Mouse (Mus musculus) kidney, postnatal 0 days (tissue): ENCODE results near the gene Gsk3b. TPM values are rescaled to one million over a fixed set of nuclear protein-coding genes. Genes with fewer than 3 reads are reported as not detected.

Experiments
- ATAC-seq: fragments of 200-750 bp; cut with Nextera tagmentation; replicated peaks from 2 replicates; pipeline ENCODE4 v1.8.0; 2017; ENCODE audit warnings: low read depth, moderate number of reproducible peaks, moderate TSS enrichment, moderate library complexity; ENCODE audit not compliant: low FRiP score
- DNase-seq: peaks from one replicate; pipeline ENCODE4 v3.0.0-alpha.2; 2016; ENCODE audit warnings: low spot score
- H3K27ac ChIP-seq: fragments of 300-500 bp; sonication (generic); 2 replicates; pipeline ENCODE4 v1.5.1; 2014; ENCODE audit warnings: mild to moderate bottlenecking
- H3K27me3 ChIP-seq: fragments of 300-500 bp; sonication (generic); 2 replicates; pipeline ENCODE4 v1.6.1; 2014; ENCODE audit warnings: low read length, mixed read lengths; ENCODE audit not compliant: insufficient read depth
- H3K36me3 ChIP-seq: fragments of 300-500 bp; sonication (generic); 2 replicates; pipeline ENCODE4 v1.6.1; 2014; ENCODE audit warnings: low read length, mixed read lengths; ENCODE audit not compliant: insufficient read depth
- H3K4me1 ChIP-seq: fragments of 300-500 bp; sonication (generic); replicated peaks from 2 replicates; pipeline ENCODE4 v1.6.1; 2014; ENCODE audit warnings: antibody characterized with exemption, low read length, mixed read lengths; ENCODE audit not compliant: insufficient read depth
- H3K4me2 ChIP-seq: fragments of 300-500 bp; sonication (generic); 2 replicates; pipeline ENCODE4 v1.6.1; 2014; ENCODE audit warnings: mild to moderate bottlenecking, low read length, moderate library complexity, mixed read lengths
- H3K4me3 ChIP-seq: fragments of 300-500 bp; sonication (generic); replicated peaks from 2 replicates; pipeline ENCODE4 v1.5.1; 2014; ENCODE audit warnings: low read depth, low read length
- H3K9ac ChIP-seq: fragments of 300-500 bp; sonication (generic); 2 replicates; pipeline ENCODE4 v1.6.1; 2014; ENCODE audit warnings: low read depth, low read length
- H3K9me3 ChIP-seq: fragments of 300-500 bp; sonication (generic); replicated peaks from 2 replicates; pipeline ENCODE4 v1.6.1; 2016; ENCODE audit warnings: low read length, inconsistent platforms, mixed read lengths
- CTCF ChIP-seq: IDR thresholded peaks from 2 replicates; pipeline ENCODE4 v1.5.1; 2016; ENCODE audit warnings: antibody characterized with exemption, low read depth, mild to moderate bottlenecking, moderate library complexity
- WGBS: fragments of 180-500 bp; shearing (Covaris S2); extraction: QIAGEN DNeasy Blood & Tissue Kit; methylation state at CpG from one replicate; pipeline ENCODE4 v1.1.7; 2014; 5-methylcytosine and 5-hydroxymethylcytosine counted together
- polyA plus RNA-seq: library from polyadenylated mRNA; unstranded; fragments of >200 nt; fragmentation: Nextera tagmentation; extraction: Ambion mirVana; gene quantifications from 2 replicates; pipeline ENCODE4 v1.2.1, GENCODE M21; 2015

The Gsk3b gene
- polyA plus RNA-seq = 43.8 and 48.7 TPM in 2 replicates

DNA sequence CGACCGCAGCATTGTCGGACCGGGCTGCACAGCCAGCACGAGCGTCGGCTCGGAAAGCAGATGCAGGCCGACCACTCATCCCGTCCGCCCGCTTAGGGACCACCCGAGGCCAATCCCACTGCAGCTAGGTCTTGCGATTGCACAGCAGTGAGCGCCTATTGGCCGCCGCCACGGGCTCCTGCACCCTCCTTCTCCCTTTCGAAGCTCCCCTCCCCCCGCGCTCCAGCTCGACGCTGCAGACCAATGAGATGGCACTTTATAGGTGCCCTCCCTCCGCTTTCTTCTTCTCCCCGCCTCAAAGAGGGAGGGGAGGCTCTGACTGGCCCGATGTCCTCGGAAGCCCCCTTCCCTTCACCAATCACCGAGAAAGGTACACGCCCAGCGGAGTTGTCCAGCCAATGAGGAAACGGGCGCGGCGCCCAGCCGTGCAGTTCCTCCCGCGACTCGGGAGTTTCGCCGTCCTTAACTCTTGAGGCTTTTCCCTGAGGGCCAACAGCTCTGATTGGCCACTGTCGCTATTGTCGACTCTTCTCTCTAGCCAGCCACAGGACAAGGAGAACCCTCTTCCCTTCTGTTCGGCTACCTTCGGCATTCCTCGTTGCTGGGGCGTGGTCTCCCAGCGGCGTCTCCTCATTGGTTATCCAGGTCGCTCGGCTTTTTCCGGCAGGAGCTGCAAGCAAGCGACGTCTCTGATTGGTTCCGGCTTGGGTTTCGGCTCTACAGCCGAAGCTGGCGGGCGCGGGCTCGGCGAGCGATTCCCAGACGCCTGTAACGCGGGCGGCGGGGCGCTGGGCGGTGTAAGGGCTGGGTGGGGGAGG lies at the start of gene Gsk3b:
Gene Gsk3b, plus strand, starts transcription at position 373 of the 818 bp plus-strand sequence.
- peak; percentile 93 for ATAC-seq
- no peaks in the 10 kb centered on the region for H3K9me3 ChIP-seq
- 1% methylated on average over 67 of the region's 69 CpGs for WGBS
- no peaks in the 10 kb centered on the region for H3K27me3 ChIP-seq
- TF ChIP-seq CTCF = no peak
- H3K9ac ChIP-seq = peak within 1 kb of the TSS; percentile 96
- peak within 1 kb of the TSS; percentile 100 for H3K27ac ChIP-seq
- 0 out of 2 replicates have a peak, but pooled peaks cover 5% of the 10 kb centered on the region for H3K4me1 ChIP-seq
- H3K4me3 ChIP-seq = peak within 1 kb of the TSS; percentile 94
- no peaks in the 10 kb centered on the region for H3K36me3 ChIP-seq
- H3K4me2 ChIP-seq = peak within 1 kb of the TSS; percentile 78
- DNase-seq = peak; percentile 100

DNA sequence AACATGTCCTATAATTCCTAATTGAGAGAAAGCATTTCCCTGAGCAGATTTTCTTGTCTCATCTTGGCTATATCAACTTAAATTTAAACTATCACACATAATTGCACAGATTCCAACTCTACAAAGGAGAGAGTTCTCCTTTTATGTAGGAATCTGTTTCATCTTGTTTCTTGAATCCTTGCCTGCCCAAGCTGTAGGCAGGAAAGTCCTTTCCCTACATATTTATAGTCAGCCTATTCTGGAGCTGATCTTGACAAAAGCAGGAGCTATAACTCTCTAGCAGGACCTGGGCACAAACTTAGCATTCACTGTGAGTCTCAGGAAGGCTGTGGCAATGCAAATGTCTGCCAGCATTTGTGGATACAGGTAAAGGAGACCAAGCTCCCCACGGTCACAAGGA lies 46.6 kb upstream of the Gsk3b start:
- 97% methylated on average over 1 of the region's 1 CpGs for WGBS
- no peaks in the 10 kb centered on the region for H3K27me3 ChIP-seq
- H3K4me1 ChIP-seq = no peaks in the 10 kb centered on the region
- H3K4me2 ChIP-seq = no peak overlapping the region
- H3K4me3 ChIP-seq = no peak overlapping the region
- H3K9me3 ChIP-seq = no peaks in the 10 kb centered on the region
- no peak overlapping the region for H3K27ac ChIP-seq
- ATAC-seq (no peak), DNase-seq (no peak)
- no peak for TF ChIP-seq CTCF
- no peaks in the 10 kb centered on the region for H3K36me3 ChIP-seq
- no peak overlapping the region for H3K9ac ChIP-seq

DNA sequence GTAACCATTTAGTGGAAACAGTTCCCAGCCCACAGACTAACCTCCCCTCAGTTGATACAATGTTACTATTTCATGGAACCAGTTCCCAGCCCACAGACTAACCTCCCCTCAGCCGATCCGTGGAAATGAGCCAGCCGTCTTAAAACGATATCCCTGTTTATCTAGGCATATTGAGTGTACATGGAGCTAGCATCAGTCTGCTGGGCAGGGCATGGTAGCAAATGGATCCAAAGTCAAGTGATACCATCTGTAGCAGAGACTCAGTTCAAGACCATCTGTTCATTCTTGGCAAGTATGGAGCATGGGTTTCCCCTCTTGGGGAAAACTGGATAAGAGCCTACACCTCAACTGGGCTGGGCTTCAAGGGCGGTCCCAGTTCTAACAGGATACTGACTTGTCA lies 44.2 kb upstream of the Gsk3b start:
- H3K27me3 ChIP-seq = no peaks in the 10 kb centered on the region
- H3K4me1 ChIP-seq = peaks cover 4% of the 10 kb centered on the region; the same call in 1 of the 2 replicates
- no peaks in the 10 kb centered on the region for H3K9me3 ChIP-seq
- H3K27ac ChIP-seq = no peak overlapping the region
- no peak for TF ChIP-seq CTCF
- no peak overlapping the region for H3K9ac ChIP-seq
- DNase-seq (no peak), ATAC-seq (no peak)
- 77% methylated on average over 5 of the region's 5 CpGs for WGBS
- no peak overlapping the region for H3K4me3 ChIP-seq
- H3K36me3 ChIP-seq = no peaks in the 10 kb centered on the region
- no peak overlapping the region for H3K4me2 ChIP-seq

DNA sequence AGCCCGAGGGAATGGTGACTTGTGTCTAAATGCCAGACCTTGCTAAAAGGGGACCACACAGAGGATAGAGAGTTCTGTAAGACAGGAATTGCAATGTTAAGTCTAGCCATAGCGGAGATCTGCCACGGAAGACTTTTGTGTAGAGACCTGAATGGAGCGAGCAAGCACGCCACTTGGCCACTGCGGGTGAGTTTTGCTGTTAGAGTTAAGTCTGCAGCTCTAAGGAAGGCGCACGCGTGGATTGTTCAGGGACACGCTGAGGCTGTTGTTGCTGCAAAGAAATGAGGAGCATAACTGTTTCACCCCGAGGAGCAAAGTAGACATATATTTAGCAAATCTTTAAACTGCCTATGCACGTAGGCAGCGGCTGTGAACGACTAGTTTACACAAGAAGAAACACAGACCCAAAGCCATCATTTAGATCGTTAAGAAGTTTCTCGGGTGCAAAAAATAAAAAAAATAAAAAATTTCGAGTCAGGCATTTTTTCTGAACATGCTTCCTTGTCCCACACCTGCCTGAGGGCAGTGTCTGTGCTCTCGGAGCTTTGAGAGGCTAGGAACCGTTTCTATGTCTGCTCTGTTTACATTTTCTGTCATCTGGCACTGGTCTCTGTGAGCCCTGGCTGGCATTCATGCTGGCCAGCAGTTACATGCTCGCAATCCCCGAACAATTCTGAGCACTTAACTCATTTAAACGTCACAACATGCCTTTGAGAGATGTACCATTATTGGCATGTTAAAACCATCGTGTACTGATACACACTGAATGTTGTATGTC lies 40.8 kb upstream of the Gsk3b start:
- H3K4me1 ChIP-seq = peaks cover 4% of the 10 kb centered on the region; the same call in 1 of the 2 replicates
- H3K27me3 ChIP-seq = no peaks in the 10 kb centered on the region
- peak overlapping the region; percentile 25 for H3K4me2 ChIP-seq
- no peak overlapping the region for H3K4me3 ChIP-seq
- H3K36me3 ChIP-seq = no peaks in the 10 kb centered on the region
- 0 out of 2 replicates have a peak overlapping the region, but pooled peaks have one; percentile 23 for H3K9ac ChIP-seq
- no peaks in the 10 kb centered on the region for H3K9me3 ChIP-seq
- TF ChIP-seq CTCF = no peak
- ATAC-seq = no peak
- peak; percentile 19 for DNase-seq
- 46% methylated on average over 23 of the region's 23 CpGs for WGBS
- H3K27ac ChIP-seq = no peak overlapping the region

DNA sequence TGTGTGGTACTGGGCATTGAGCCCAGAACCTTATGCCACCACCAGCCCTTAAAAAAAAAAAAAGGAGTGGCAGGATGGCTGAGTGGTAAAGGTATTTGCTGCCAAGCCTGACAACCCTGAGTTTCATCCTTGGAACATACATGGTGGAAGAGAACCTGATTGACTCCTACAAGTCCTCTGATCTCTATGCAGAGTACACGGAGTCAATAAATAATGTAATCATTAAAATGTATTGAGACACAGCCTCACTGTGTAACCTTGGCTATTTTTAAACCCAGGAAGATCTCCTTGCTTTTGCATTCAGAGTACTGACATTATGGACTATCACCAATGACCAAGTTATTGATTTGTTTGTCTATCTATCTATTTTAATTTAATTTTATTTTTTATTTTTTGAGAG lies 30.9 kb upstream of the Gsk3b start:
- Histone ChIP-seq H3K4me2 (no peak overlapping the region), H3K4me3 (no peak overlapping the region), H3K9ac (no peak overlapping the region), H3K4me1 (no peaks in the 10 kb centered on the region), H3K36me3 (no peaks in the 10 kb centered on the region), H3K27ac (no peak overlapping the region), H3K27me3 (no peaks in the 10 kb centered on the region), H3K9me3 (no peaks in the 10 kb centered on the region)
- 86% methylated on average over 1 of the region's 1 CpGs for WGBS
- DNase-seq (no peak), ATAC-seq (no peak)
- TF ChIP-seq CTCF = no peak

DNA sequence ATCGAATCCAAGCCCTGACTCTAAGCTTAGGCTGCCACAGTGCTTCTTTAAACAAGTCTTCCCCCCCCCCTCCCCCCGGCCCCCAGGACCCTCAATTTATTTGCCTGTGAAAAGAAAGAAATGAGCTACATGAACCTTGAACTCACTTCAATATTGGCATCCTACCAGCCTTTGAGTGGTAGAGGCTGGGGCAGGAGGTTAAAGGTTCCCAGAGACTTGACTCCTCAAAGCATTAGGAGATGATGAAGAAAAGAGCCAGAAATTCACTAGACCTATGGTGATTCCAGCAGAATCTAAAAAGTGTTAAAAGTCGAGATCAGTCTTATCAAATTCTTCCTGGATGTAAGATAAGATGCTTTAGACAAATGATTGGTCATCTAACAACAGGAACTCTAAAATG lies 30.0 kb upstream of the Gsk3b start:
- no peaks in the 10 kb centered on the region for H3K4me1 ChIP-seq
- H3K4me2 ChIP-seq = no peak overlapping the region
- DNase-seq = no peak
- no peak overlapping the region for H3K4me3 ChIP-seq
- WGBS = 85% methylated on average over 3 of the region's 3 CpGs
- H3K9ac ChIP-seq = no peak overlapping the region
- ATAC-seq = no peak
- TF ChIP-seq CTCF = no peak
- H3K36me3 ChIP-seq = no peaks in the 10 kb centered on the region
- no peak overlapping the region for H3K27ac ChIP-seq
- H3K27me3 ChIP-seq = no peaks in the 10 kb centered on the region
- H3K9me3 ChIP-seq = no peaks in the 10 kb centered on the region
